Mouse (Mus musculus): ENCODE data around the gene Tlr2. TPM values are rescaled to one million over a fixed set of nuclear protein-coding genes. Genes with fewer than 3 reads are reported as not detected.

Tlr2 gene
- polyA plus RNA-seq, 1 experiment, result 4.1 TPM

DNA sequence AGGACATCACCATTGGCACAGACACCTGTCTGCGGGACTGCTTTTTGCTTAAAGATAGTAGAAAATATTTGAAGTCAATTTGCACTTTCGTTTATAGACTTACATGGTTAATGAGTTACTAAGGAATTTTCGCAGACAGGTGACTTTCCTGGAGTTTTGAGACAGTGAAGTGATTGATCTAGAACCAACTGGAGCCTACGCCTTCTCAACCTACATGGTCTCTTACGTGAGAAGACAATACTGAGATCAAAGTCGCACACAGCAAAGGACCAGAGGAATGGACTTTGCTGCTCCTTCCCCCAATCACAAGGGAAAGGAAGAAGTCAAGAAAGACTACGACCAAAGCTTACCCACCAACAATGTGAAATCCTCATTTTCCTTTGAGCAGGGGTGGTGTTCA is 42.1 kb downstream of the Tlr2 start:
- no peaks in the 10 kb centered on the region; the same call in 1 of the 2 replicates for H3K4me1 ChIP-seq (ENCODE audit: control insufficient read depth, insufficient read depth, insufficient read length)
- DNase-seq (ENCODE audit: low read depth in 1 of 2, low spot score in 2 of 2), result no peak
- no peaks in the 10 kb centered on the region for H3K36me3 ChIP-seq (ENCODE audit: control insufficient read depth, insufficient read depth, low read length)
- TF ChIP-seq POLR2A (IDR thresholded peaks at IDR 0.05; ENCODE audit: low read depth, low read length) (no peak), CTCF (IDR thresholded peaks at IDR 0.05; ENCODE audit: extremely low read depth, insufficient read depth, insufficient read length, insufficient replicate concordance) (no peak)
- H3K27ac ChIP-seq (ENCODE audit: insufficient read depth, low read length), result no peak overlapping the region
- H3K27me3 ChIP-seq (ENCODE audit: control insufficient read depth, insufficient read depth, low read length), result no peaks in the 10 kb centered on the region
- WGBS, result 94% methylated on average over 7 of the region's 7 CpGs
- H3K4me3 ChIP-seq (ENCODE audit: extremely low read depth, insufficient read depth, insufficient read length), result no peak overlapping the region

- Histone ChIP-seq H3K27me3 (ENCODE audit: control insufficient read depth, insufficient read depth, low read length) (no peaks in the 10 kb centered on the region), H3K27ac (ENCODE audit: insufficient read depth, low read length) (no peak overlapping the region), H3K36me3 (ENCODE audit: control insufficient read depth, insufficient read depth, low read length) (no peaks in the 10 kb centered on the region), H3K4me3 (ENCODE audit: extremely low read depth, insufficient read depth, insufficient read length) (no peak overlapping the region), H3K4me1 (ENCODE audit: control insufficient read depth, insufficient read depth, insufficient read length) (no peaks in the 10 kb centered on the region; the same call in 1 of the 2 replicates)
- DNase-seq (ENCODE audit: low read depth in 1 of 2, low spot score in 2 of 2), result peak; percentile 30 to 66
- 4% methylated on average over 10 of the region's 10 CpGs for WGBS
- no peak for TF ChIP-seq POLR2A (IDR thresholded peaks at IDR 0.05; ENCODE audit: low read depth, low read length)
- TF ChIP-seq CTCF (IDR thresholded peaks at IDR 0.05; ENCODE audit: extremely low read depth, insufficient read depth, insufficient read length, insufficient replicate concordance), result peak; percentile 71
Observed at GRCm38 (mm10) chr3:83797828-83798227, 43.7 kb downstream of the Tlr2 start.

GRCm38 (mm10) chr3:83797098-83797497 is 44.5 kb downstream of the Tlr2 start:
- DNase-seq (ENCODE audit: low read depth in 1 of 2, low spot score in 2 of 2), result no peak
- H3K27ac ChIP-seq (ENCODE audit: insufficient read depth, low read length), result no peak overlapping the region
- 43% methylated on average over 6 of the region's 6 CpGs for WGBS
- H3K27me3 ChIP-seq (ENCODE audit: control insufficient read depth, insufficient read depth, low read length), result no peaks in the 10 kb centered on the region
- H3K4me3 ChIP-seq (ENCODE audit: extremely low read depth, insufficient read depth, insufficient read length), result no peak overlapping the region
- TF ChIP-seq POLR2A (IDR thresholded peaks at IDR 0.05; ENCODE audit: low read depth, low read length) (no peak), CTCF (IDR thresholded peaks at IDR 0.05; ENCODE audit: extremely low read depth, insufficient read depth, insufficient read length, insufficient replicate concordance) (no peak)
- no peaks in the 10 kb centered on the region; the same call in 1 of the 2 replicates for H3K4me1 ChIP-seq (ENCODE audit: control insufficient read depth, insufficient read depth, insufficient read length)
- no peaks in the 10 kb centered on the region for H3K36me3 ChIP-seq (ENCODE audit: control insufficient read depth, insufficient read depth, low read length)

DNA sequence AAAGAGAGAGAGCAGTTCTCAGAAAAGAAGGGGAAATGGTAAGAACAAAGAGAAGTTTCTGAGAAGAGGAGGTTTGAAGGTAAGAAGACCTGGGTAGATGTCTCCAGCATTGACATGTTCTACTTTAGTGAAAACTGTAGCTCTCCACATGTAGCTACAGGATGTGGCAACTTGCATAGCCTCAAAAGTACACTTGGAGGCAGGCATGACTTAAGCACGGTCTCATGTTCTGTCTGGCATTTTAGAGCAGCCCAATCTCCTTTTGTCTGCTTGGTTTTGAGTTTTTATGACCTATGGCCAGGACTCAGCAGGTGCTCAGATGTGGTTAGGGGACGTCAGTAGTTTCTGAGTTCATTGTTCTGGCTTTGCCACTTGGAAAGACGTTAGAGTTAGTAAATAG is 50.1 kb downstream of the Tlr2 start:
- no peak overlapping the region for H3K4me3 ChIP-seq (ENCODE audit: extremely low read depth, insufficient read depth, insufficient read length)
- WGBS, result 64% methylated on average over 3 of the region's 3 CpGs
- H3K27ac ChIP-seq (ENCODE audit: insufficient read depth, low read length), result peak overlapping the region; percentile 14; the same call in 1 of the 2 replicates
- peak in 1 of 2 experiments; percentile 19 for DNase-seq (ENCODE audit: low read depth in 1 of 2, low spot score in 2 of 2)
- H3K4me1 ChIP-seq (ENCODE audit: control insufficient read depth, insufficient read depth, insufficient read length), result peaks cover 4% of the 10 kb centered on the region
- no peaks in the 10 kb centered on the region for H3K36me3 ChIP-seq (ENCODE audit: control insufficient read depth, insufficient read depth, low read length)
- TF ChIP-seq CTCF (IDR thresholded peaks at IDR 0.05; ENCODE audit: extremely low read depth, insufficient read depth, insufficient read length, insufficient replicate concordance), result no peak
- TF ChIP-seq POLR2A (IDR thresholded peaks at IDR 0.05; ENCODE audit: low read depth, low read length), result no peak
- peaks cover 3% of the 10 kb centered on the region; the same call in 1 of the 2 replicates for H3K27me3 ChIP-seq (ENCODE audit: control insufficient read depth, insufficient read depth, low read length)

- peak overlapping the region; percentile 62 for H3K4me3 ChIP-seq (ENCODE audit: extremely low read depth, insufficient read depth, insufficient read length)
- peak in 1 of 2 experiments; percentile 25 for DNase-seq (ENCODE audit: low read depth in 1 of 2, low spot score in 2 of 2)
- peaks cover 4% of the 10 kb centered on the region for H3K4me1 ChIP-seq (ENCODE audit: control insufficient read depth, insufficient read depth, insufficient read length)
- TF ChIP-seq CTCF (IDR thresholded peaks at IDR 0.05; ENCODE audit: extremely low read depth, insufficient read depth, insufficient read length, insufficient replicate concordance), result no peak
- no peak for TF ChIP-seq POLR2A (IDR thresholded peaks at IDR 0.05; ENCODE audit: low read depth, low read length)
- H3K36me3 ChIP-seq (ENCODE audit: control insufficient read depth, insufficient read depth, low read length), result no peaks in the 10 kb centered on the region
- peaks cover 3% of the 10 kb centered on the region; the same call in 1 of the 2 replicates for H3K27me3 ChIP-seq (ENCODE audit: control insufficient read depth, insufficient read depth, low read length)
- 3% methylated on average over 44 of the region's 44 CpGs for WGBS
- peak overlapping the region; percentile 31; the same call in 1 of the 2 replicates for H3K27ac ChIP-seq (ENCODE audit: insufficient read depth, low read length)
Observed at GRCm38 (mm10) chr3:83789651-83790451, 51.7 kb downstream of the Tlr2 start.

GRCm38 (mm10) chr3:83787776-83788305 is 53.7 kb downstream of the Tlr2 start:
- no peak for TF ChIP-seq POLR2A (IDR thresholded peaks at IDR 0.05; ENCODE audit: low read depth, low read length)
- TF ChIP-seq CTCF (IDR thresholded peaks at IDR 0.05; ENCODE audit: extremely low read depth, insufficient read depth, insufficient read length, insufficient replicate concordance), result no peak
- Histone ChIP-seq H3K4me1 (ENCODE audit: control insufficient read depth, insufficient read depth, insufficient read length) (peaks cover 4% of the 10 kb centered on the region), H3K27me3 (ENCODE audit: control insufficient read depth, insufficient read depth, low read length) (peaks cover 3% of the 10 kb centered on the region; the same call in 1 of the 2 replicates), H3K4me3 (ENCODE audit: extremely low read depth, insufficient read depth, insufficient read length) (no peak overlapping the region), H3K27ac (ENCODE audit: insufficient read depth, low read length) (no peak overlapping the region), H3K36me3 (ENCODE audit: control insufficient read depth, insufficient read depth, low read length) (no peaks in the 10 kb centered on the region)
- DNase-seq (ENCODE audit: low read depth in 1 of 2, low spot score in 2 of 2), result no peak
- WGBS, result 84% methylated on average over 7 of the region's 7 CpGs

All from spleen, adult 2 months (tissue).